Mouse (Mus musculus): Measurements from ENCODE around the gene Cpeb2. TPM values are rescaled to one million over a fixed set of nuclear protein-coding genes. Genes with fewer than 3 reads are reported as not detected.

Gene Cpeb2
- total RNA-seq, 2 experiments from 2014 or later, result 6.4 to 18.0 TPM

- no peak for ATAC-seq (ENCODE audit: poor library complexity, severe bottlenecking)
Measured at GRCm38 (mm10) chr5:43237238-43237637, 4.3 kb downstream of the Cpeb2 start.

GRCm38 (mm10) chr5:43239141-43239835 lies 6.3 kb downstream of the Cpeb2 start:
- no peak for ATAC-seq (ENCODE audit: poor library complexity, severe bottlenecking)

GRCm38 (mm10) chr5:43240729-43241128 lies 7.8 kb downstream of the Cpeb2 start:
- no peak for ATAC-seq (ENCODE audit: poor library complexity, severe bottlenecking)

- no peak for ATAC-seq (ENCODE audit: poor library complexity, severe bottlenecking)
Measured at GRCm38 (mm10) chr5:43246236-43246635, 13.3 kb downstream of the Cpeb2 start.

GRCm38 (mm10) chr5:43246954-43247353 lies 14.0 kb downstream of the Cpeb2 start:
- ATAC-seq (ENCODE audit: poor library complexity, severe bottlenecking), result no peak

GRCm38 (mm10) chr5:43248001-43248430 lies 15.0 kb downstream of the Cpeb2 start:
- ATAC-seq (ENCODE audit: poor library complexity, severe bottlenecking), result no peak

- ATAC-seq (ENCODE audit: poor library complexity, severe bottlenecking), result no peak
Measured at GRCm38 (mm10) chr5:43257490-43257889, 24.5 kb downstream of the Cpeb2 start.

- no peak for ATAC-seq (ENCODE audit: poor library complexity, severe bottlenecking)
Measured at GRCm38 (mm10) chr5:43258472-43259142, 25.6 kb downstream of the Cpeb2 start.

GRCm38 (mm10) chr5:43261814-43262213 lies 28.8 kb downstream of the Cpeb2 start:
- ATAC-seq (ENCODE audit: poor library complexity, severe bottlenecking), result no peak

- ATAC-seq (ENCODE audit: poor library complexity, severe bottlenecking), result no peak
Measured at GRCm38 (mm10) chr5:43263951-43264350, 31.0 kb downstream of the Cpeb2 start.

- no peak for ATAC-seq (ENCODE audit: poor library complexity, severe bottlenecking)
Measured at GRCm38 (mm10) chr5:43264696-43265095, 31.7 kb downstream of the Cpeb2 start.

GRCm38 (mm10) chr5:43277982-43278381 lies 45.0 kb downstream of the Cpeb2 start:
- no peak for ATAC-seq (ENCODE audit: poor library complexity, severe bottlenecking)

- peak; percentile 60 for ATAC-seq (ENCODE audit: poor library complexity, severe bottlenecking)
Measured at GRCm38 (mm10) chr5:43279774-43280173, 46.8 kb downstream of the Cpeb2 start.

GRCm38 (mm10) chr5:43285756-43286155 lies 52.8 kb downstream of the Cpeb2 start:
- ATAC-seq (ENCODE audit: poor library complexity, severe bottlenecking), result no peak

- ATAC-seq (ENCODE audit: poor library complexity, severe bottlenecking), result peak; percentile 84
Measured at GRCm38 (mm10) chr5:43289752-43290446, 56.9 kb downstream of the Cpeb2 start.

GRCm38 (mm10) chr5:43293136-43293535 lies 60.2 kb downstream of the Cpeb2 start:
- ATAC-seq (ENCODE audit: poor library complexity, severe bottlenecking), result peak; percentile 53

GRCm38 (mm10) chr5:43297459-43297858 lies 64.5 kb downstream of the Cpeb2 start:
- no peak for ATAC-seq (ENCODE audit: poor library complexity, severe bottlenecking)

- no peak for ATAC-seq (ENCODE audit: poor library complexity, severe bottlenecking)
Measured at GRCm38 (mm10) chr5:43298975-43299374, 66.0 kb downstream of the Cpeb2 start.

GRCm38 (mm10) chr5:43300076-43300475 lies 67.1 kb downstream of the Cpeb2 start:
- no peak for ATAC-seq (ENCODE audit: poor library complexity, severe bottlenecking)

GRCm38 (mm10) chr5:43300979-43301378 lies 68.0 kb downstream of the Cpeb2 start:
- no peak for ATAC-seq (ENCODE audit: poor library complexity, severe bottlenecking)

GRCm38 (mm10) chr5:43303504-43303903 lies 70.5 kb downstream of the Cpeb2 start:
- ATAC-seq (ENCODE audit: poor library complexity, severe bottlenecking), result no peak

- no peak for ATAC-seq (ENCODE audit: poor library complexity, severe bottlenecking)
Measured at GRCm38 (mm10) chr5:43305449-43305848, 72.5 kb downstream of the Cpeb2 start.

Data from megakaryocyte, adult 5-6 weeks (primary cell).